9 mouse cellular contexts compared by ENCODE assay signal in genomic region chr5:107402436-107402835, GRCm38 (mm10). TPM values are rescaled to one million over a fixed set of nuclear protein-coding genes. Genes with fewer than 3 reads are reported as not detected.
DNase-seq lines count a peak whose midpoint lies in the region; ATAC-seq and TF ChIP-seq lines count a peak whose summit lies in the region.
"Had no signal": no experiment of that assay in that cellular context is flagged by ENCODE, and none has a peak within 500 bp of the region (broad histone marks: within the 10 kb centered on the region; RNA-seq: fewer than 3 reads in every experiment).

Gene Ephx4, plus strand, starts transcription at chr5:107402736.

- peak within 1 kb of the TSS; percentile 70 for H3K9ac ChIP-seq in heart, embryonic 13.5 days
- peak within 1 kb of the TSS; percentile 75 for H3K9ac ChIP-seq in forebrain, embryonic 16.5 days (replicated peaks; ENCODE audit: low read depth, low read length)
- H3K9ac ChIP-seq in limb, embryonic 14.5 days (ENCODE audit: low read depth, low read length, severe bottlenecking), result peak within 1 kb of the TSS; percentile 70

- H3K4me1 ChIP-seq in heart, embryonic 13.5 days, result peaks cover 12% of the 10 kb centered on the region
- peaks cover 13% of the 10 kb centered on the region for H3K4me1 ChIP-seq in forebrain, embryonic 16.5 days (replicated peaks; ENCODE audit: control insufficient read depth, insufficient read depth, low read length)
- H3K4me1 ChIP-seq in limb, embryonic 14.5 days (ENCODE audit: control insufficient read depth, insufficient read depth, low read length), result no peaks in the 10 kb centered on the region

- H3K27me3 ChIP-seq in heart, embryonic 13.5 days (replicated peaks), result peaks cover 47% of the 10 kb centered on the region
- H3K27me3 ChIP-seq in forebrain, embryonic 16.5 days (replicated peaks; ENCODE audit: control insufficient read depth, insufficient read depth, low read length), result peaks cover 8% of the 10 kb centered on the region
- peaks cover 24% of the 10 kb centered on the region for H3K27me3 ChIP-seq in limb, embryonic 14.5 days (ENCODE audit: control insufficient read depth, insufficient read depth, low read length)

- no peaks in the 10 kb centered on the region for H3K9me3 ChIP-seq in heart, embryonic 13.5 days
- H3K9me3 ChIP-seq in forebrain, embryonic 16.5 days (ENCODE audit: control insufficient read depth, low read length), result no peaks in the 10 kb centered on the region
- no peaks in the 10 kb centered on the region for H3K9me3 ChIP-seq in limb, embryonic 14.5 days (ENCODE audit: control insufficient read depth, low read length)
- H3K9me3 ChIP-seq: G1E had no signal

- no peak for ATAC-seq in heart, embryonic 13.5 days (ENCODE audit: extremely low read depth, insufficient number of reproducible peaks, low FRiP score, low TSS enrichment)
- ATAC-seq in CD4-positive, CD25-positive, alpha-beta regulatory T cell, adult 4 months, result peak; percentile 34
- no peak for ATAC-seq in forebrain, embryonic 16.5 days
- ATAC-seq in limb, embryonic 14.5 days (ENCODE audit: low FRiP score, low read depth), result no peak

- TF ChIP-seq POLR2A in limb, embryonic 14.5 days (IDR thresholded peaks at IDR 0.05; ENCODE audit: borderline replicate concordance, extremely low read depth, insufficient read depth, insufficient read length), result no peak

- H3K4me3 ChIP-seq in heart, embryonic 13.5 days, result peak within 1 kb of the TSS; percentile 67
- peak within 1 kb of the TSS; percentile 71 for H3K4me3 ChIP-seq in forebrain, embryonic 16.5 days (replicated peaks; ENCODE audit: low read length)
- peak within 1 kb of the TSS; percentile 61 for H3K4me3 ChIP-seq in limb, embryonic 14.5 days (replicated peaks; ENCODE audit: low read length)

- intact Hi-C loops in heart, postnatal 25 days (cut with DNase I), result no loop called here

- no peak within 1 kb of the TSS for H3K27ac ChIP-seq in heart, embryonic 13.5 days (replicated peaks)
- no peak within 1 kb of the TSS for H3K27ac ChIP-seq in forebrain, embryonic 16.5 days (ENCODE audit: low read length)
- no peak within 1 kb of the TSS for H3K27ac ChIP-seq in limb, embryonic 14.5 days (replicated peaks; ENCODE audit: low read depth, low read length)

- peak within 1 kb of the TSS; percentile 98 for H3K4me2 ChIP-seq in heart, embryonic 13.5 days
- peak within 1 kb of the TSS; percentile 96 for H3K4me2 ChIP-seq in forebrain, embryonic 16.5 days (ENCODE audit: low read length)
- H3K4me2 ChIP-seq in limb, embryonic 14.5 days (replicated peaks; ENCODE audit: low read depth, low read length, severe bottlenecking), result peak within 1 kb of the TSS; percentile 99

- H3K36me3 ChIP-seq in heart, embryonic 13.5 days, result no peaks in the 10 kb centered on the region
- no peaks in the 10 kb centered on the region for H3K36me3 ChIP-seq in forebrain, embryonic 16.5 days (ENCODE audit: control insufficient read depth, insufficient read depth)
- no peaks in the 10 kb centered on the region for H3K36me3 ChIP-seq in limb, embryonic 14.5 days (ENCODE audit: control insufficient read depth, insufficient read depth, low read length)
- H3K36me3 ChIP-seq: G1E had no signal

- no peak for DNase-seq in heart, postnatal 25 days (ENCODE audit: low spot score)
- DNase-seq in limb, embryonic 14.5 days (ENCODE audit: low spot score), result no peak
- DNase-seq in B cell, adult 2 months, result no peak
- no peak for DNase-seq in testis, postnatal 10 days (ENCODE audit: low spot score)
- no peak for DNase-seq in frontal cortex, postnatal 36 days (ENCODE audit: low spot score in 2 of 2)

- 22% methylated on average over 5 of the region's 5 CpGs for WGBS in heart, embryonic 13.5 days
- WGBS in forebrain, embryonic 16.5 days, result 11% methylated on average over 5 of the region's 5 CpGs
- WGBS in limb, embryonic 14.5 days, result 19% methylated on average over 5 of the region's 5 CpGs

RNA-seq across cellular contexts. Expression of gene Ephx4, which starts in this region (rescaled TPM):
- 0.41 and 0.68 TPM in 2 replicates for polyA plus RNA-seq in heart, embryonic 13.5 days (2015; fragmentation: Nextera tagmentation; extraction: Ambion mirVana)
- total RNA-seq in heart, postnatal 25 days (2021), result under 1 TPM in 1 of 2 experiments, not detected in 1; 0.26 TPM
- polyA plus RNA-seq in CD4-positive, CD25-positive, alpha-beta regulatory T cell, adult 4 months (2017; shearing (Covaris generic)), result under 1 TPM in 1 of 2 experiments, not detected in 1; 0.42 TPM
- 8.0 and 10.5 TPM in 2 replicates for polyA plus RNA-seq in forebrain, embryonic 16.5 days (2015; fragmentation: Nextera tagmentation; extraction: Ambion mirVana)
- 2.4 and 2.8 TPM in 2 replicates for polyA plus RNA-seq in limb, embryonic 14.5 days (2012; rRNA removed)
- 1.8 and 2.4 TPM in 2 replicates for polyA plus RNA-seq in limb, embryonic 14.5 days (2014; fragmentation: Nextera tagmentation; extraction: Ambion mirVana)
- total RNA-seq: G1E had no signal
- polyA plus RNA-seq: G1E had no signal

Comparison
In these comparisons a context has a peak if more than half of its experiments do, and no peak if none do; other contexts are left out.
1. Peak in ATAC-seq in CD4-positive, CD25-positive, alpha-beta regulatory T cell, adult 4 months; RNA of the gene not detected or under 1 TPM.